Mouse (Mus musculus) MEL (cell line): ENCODE results near the gene Myocd.

ENCODE experiments used
- CHD1 ChIP-seq: IDR thresholded peaks from 2 replicates; pipeline ENCODE4 v1.6.1; 2012; ENCODE audit warnings: low read depth, mild to moderate bottlenecking, inconsistent platforms, low read length, improper control_type of control experiment
- CTCF ChIP-seq, 3 experiments: IDR thresholded peaks in 2 of 3; conservative IDR thresholded peaks in 1 of 3; 2 replicates each; pipeline ENCODE4 v1.5.1; 2011 to 2012; ENCODE audit warnings: low read length in 3 of 3, low read depth in 2 of 3, mild to moderate bottlenecking in 2 of 3, improper control_type of control experiment in 1 of 3, inconsistent platforms in 1 of 3, mixed read lengths in 1 of 3, moderate library complexity in 1 of 3; ENCODE audit not compliant: control insufficient read depth in 1 of 3, insufficient read depth in 1 of 3, poor library complexity in 1 of 3, severe bottlenecking in 1 of 3
- EP300 ChIP-seq, 2 experiments: IDR thresholded peaks; 2 replicates each; pipeline ENCODE4 v1.6.1; 2011; ENCODE audit warnings: improper control_type of control experiment in 2 of 2, low read length in 2 of 2, low read depth in 1 of 2, mild to moderate bottlenecking in 1 of 2
- ETS1 ChIP-seq: IDR thresholded peaks from 2 replicates; pipeline ENCODE4 v1.6.1; 2012; ENCODE audit warnings: low read depth, mild to moderate bottlenecking, inconsistent platforms, low read length, improper control_type of control experiment, moderate library complexity
- GABPA ChIP-seq: IDR thresholded peaks from 2 replicates; pipeline ENCODE4 v1.6.1; 2012; ENCODE audit warnings: low read depth, mild to moderate bottlenecking, inconsistent platforms, low read length, improper control_type of control experiment, moderate library complexity
- MAFK ChIP-seq: IDR thresholded peaks from 2 replicates; pipeline ENCODE4 v1.6.1; 2011; ENCODE audit warnings: low read depth, mild to moderate bottlenecking, low read length, improper control_type of control experiment, borderline replicate concordance
- MAX ChIP-seq: IDR thresholded peaks from 2 replicates; pipeline ENCODE4 v1.6.1; 2011; ENCODE audit warnings: low read length, improper control_type of control experiment
- MAZ ChIP-seq: IDR thresholded peaks from 2 replicates; pipeline ENCODE4 v1.6.1; 2012; ENCODE audit warnings: low read depth, mild to moderate bottlenecking, inconsistent platforms, low read length, improper control_type of control experiment
- MYC ChIP-seq: IDR thresholded peaks from 2 replicates; pipeline ENCODE4 v1.6.1; 2011; ENCODE audit warnings: low read depth, mild to moderate bottlenecking, low read length, improper control_type of control experiment, moderate library complexity
- POLR2A ChIP-seq, 2 experiments: IDR thresholded peaks; 2 replicates each; pipeline ENCODE4 v1.6.1; 2011 to 2012; ENCODE audit warnings: low read length in 2 of 2, mild to moderate bottlenecking in 2 of 2, control low read depth in 1 of 2, improper control_type of control experiment in 1 of 2, low read depth in 1 of 2, moderate library complexity in 1 of 2; ENCODE audit not compliant: control insufficient read depth in 1 of 2, insufficient read depth in 1 of 2, poor library complexity in 1 of 2
- POLR2AphosphoS5 ChIP-seq: IDR thresholded peaks from 2 replicates; pipeline ENCODE4 v1.6.1; 2012; ENCODE audit warnings: low read depth, borderline replicate concordance, mild to moderate bottlenecking, inconsistent platforms, low read length, moderate library complexity, mixed read lengths
- UBTF ChIP-seq: IDR thresholded peaks from 2 replicates; pipeline ENCODE4 v1.6.1; 2012; ENCODE audit warnings: low read depth, mild to moderate bottlenecking, inconsistent platforms, low read length, improper control_type of control experiment, moderate library complexity, borderline replicate concordance; ENCODE audit not compliant: insufficient read depth

DNA sequence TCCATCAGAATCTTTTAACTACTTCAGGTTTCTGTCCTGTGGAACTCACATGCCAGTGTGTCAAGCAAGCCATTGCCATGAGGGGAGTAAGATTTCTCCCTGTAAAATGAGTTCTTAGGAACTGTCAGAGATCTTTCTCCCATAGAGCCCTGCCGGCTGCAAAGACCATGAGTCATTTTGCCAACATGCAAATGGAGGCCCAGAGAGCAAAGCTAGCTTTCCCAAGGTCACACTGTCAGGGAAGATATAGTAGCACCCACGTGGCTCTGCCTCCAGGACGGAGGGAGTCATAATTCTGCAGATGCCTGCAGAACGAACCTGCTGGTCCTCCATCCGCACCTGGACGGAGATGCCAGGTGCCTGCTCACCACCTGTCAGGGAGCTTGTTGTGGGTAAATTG, 6.3 kb downstream of the Myocd start:
- TF ChIP-seq CTCF (IDR thresholded peaks at IDR 0.05 in 2 of 3, conservative IDR thresholded peaks at IDR 0.05 in 1 of 3; ENCODE audit: control insufficient read depth in 1 of 3, insufficient read depth in 1 of 3, low read depth in 2 of 3, low read length in 3 of 3, poor library complexity in 1 of 3, severe bottlenecking in 1 of 3) (no peak), ETS1 (no peak), GABPA (no peak), POLR2A (IDR thresholded peaks at IDR 0.05; ENCODE audit: control insufficient read depth in 1 of 2, insufficient read depth in 1 of 2, low read depth in 1 of 2, low read length in 2 of 2, poor library complexity in 1 of 2) (no peak), MYC (no peak), EP300 (IDR thresholded peaks at IDR 0.05; ENCODE audit: low read depth in 1 of 2, low read length in 2 of 2) (no peak), POLR2AphosphoS5 (no peak), UBTF (no peak), CHD1 (no peak), MAX (no peak), MAZ (no peak), MAFK (no peak)
